Mouse (Mus musculus) stomach, postnatal 0 days (tissue): Measurements from ENCODE around the gene Hoxc5.

Source experiments
- CTCF ChIP-seq: IDR thresholded peaks from 2 replicates; pipeline ENCODE4 v1.5.1; 2016; ENCODE audit warnings: antibody characterized with exemption, low read depth, mild to moderate bottlenecking, moderate library complexity
- EP300 ChIP-seq: optimal IDR thresholded peaks from 2 replicates; pipeline ENCODE3; 2016; ENCODE audit warnings: antibody characterized with exemption

DNA sequence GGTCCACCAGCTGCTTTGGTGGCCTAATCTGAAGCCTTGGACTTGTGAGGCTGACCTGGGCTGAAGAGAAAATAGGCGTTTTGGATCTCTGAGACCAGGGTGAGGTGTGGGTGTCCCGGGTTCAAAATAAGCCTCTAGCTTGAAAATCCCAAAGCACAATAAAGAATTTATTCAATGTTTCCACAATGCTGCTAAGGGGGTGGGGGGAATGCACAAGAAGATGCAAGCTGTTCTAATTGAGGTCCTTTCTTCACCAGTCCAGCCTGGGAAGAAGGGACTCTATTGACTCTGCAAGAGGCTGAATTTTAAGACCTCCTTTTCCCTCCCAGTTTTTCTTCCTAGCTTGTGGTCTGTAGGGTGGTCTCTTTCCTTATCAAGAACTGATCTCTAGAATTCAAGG lies 16.4 kb upstream of the Hoxc5 start:
- TF ChIP-seq CTCF = no peak
- no peak for TF ChIP-seq EP300
